Mouse (Mus musculus) forebrain, embryonic 12.5 days (tissue): ENCODE measurements at regions not wholly inside any gene's neighbourhood (a gene's known extent, or its start where the extent isn't known, plus 50 kb on each side); places are given as distances from the start of the nearest gene placed in this dataset.

Experiments used
- ATAC-seq: fragments of 200-750 bp; cut with Nextera tagmentation; 2 replicates; pipeline ENCODE4 v1.8.0; 2017; ENCODE audit warnings: moderate TSS enrichment; ENCODE audit not compliant: low FRiP score
- H3K27ac ChIP-seq: fragments of 300-500 bp; sonication (generic); 2 replicates; pipeline ENCODE4 v1.5.1; 2016; ENCODE audit warnings: mild to moderate bottlenecking
- H3K27me3 ChIP-seq: fragments of 300-500 bp; sonication (generic); 2 replicates; pipeline ENCODE4 v1.6.1; 2016; ENCODE audit warnings: mild to moderate bottlenecking
- H3K36me3 ChIP-seq: fragments of 300-500 bp; sonication (generic); replicated peaks from 2 replicates; pipeline ENCODE4 v1.6.1; 2016; ENCODE audit warnings: mild to moderate bottlenecking
- H3K4me1 ChIP-seq: fragments of 300-500 bp; sonication (generic); 2 replicates; pipeline ENCODE4 v1.6.1; 2016
- H3K4me2 ChIP-seq: fragments of 300-500 bp; sonication (generic); 2 replicates; pipeline ENCODE4 v1.6.1; 2016; ENCODE audit warnings: mild to moderate bottlenecking, moderate library complexity
- H3K4me3 ChIP-seq: fragments of 300-500 bp; sonication (generic); replicated peaks from 2 replicates; pipeline ENCODE4 v1.5.1; 2016; ENCODE audit warnings: mild to moderate bottlenecking
- H3K9ac ChIP-seq: fragments of 300-500 bp; sonication (generic); 2 replicates; pipeline ENCODE4 v1.6.1; 2016; ENCODE audit warnings: mild to moderate bottlenecking
- H3K9me3 ChIP-seq: fragments of 300-500 bp; sonication (generic); 2 replicates; pipeline ENCODE4 v1.6.1; 2016
- WGBS: fragments of 180-500 bp; shearing (Covaris S2); methylation state at CpG from one replicate; pipeline ENCODE4 v1.1.7; 2016; 5-methylcytosine and 5-hydroxymethylcytosine counted together

GRCm38 (mm10) chr15:36691002-36691652, 316.4 kb downstream of the Zfp706 start:
- H3K27ac ChIP-seq, result no peak overlapping the region
- H3K27me3 ChIP-seq, result peaks cover 6% of the 10 kb centered on the region; the same call in 1 of the 2 replicates
- ATAC-seq, result no peak
- no peak overlapping the region for H3K9ac ChIP-seq
- H3K4me3 ChIP-seq, result no peak overlapping the region
- no peaks in the 10 kb centered on the region for H3K4me1 ChIP-seq
- peak overlapping the region; percentile 27 for H3K4me2 ChIP-seq
- 51% methylated on average over 15 of the region's 15 CpGs for WGBS
- no peaks in the 10 kb centered on the region for H3K36me3 ChIP-seq
- H3K9me3 ChIP-seq, result no peaks in the 10 kb centered on the region

GRCm38 (mm10) chr15:36689881-36690280, 317.7 kb downstream of the Zfp706 start:
- Histone ChIP-seq H3K9ac (no peak overlapping the region), H3K36me3 (no peaks in the 10 kb centered on the region), H3K4me2 (no peak overlapping the region), H3K4me3 (no peak overlapping the region), H3K27ac (no peak overlapping the region), H3K4me1 (no peaks in the 10 kb centered on the region), H3K9me3 (no peaks in the 10 kb centered on the region), H3K27me3 (peaks cover 6% of the 10 kb centered on the region; the same call in 1 of the 2 replicates)
- no peak for ATAC-seq
- WGBS, result 88% methylated on average over 7 of the region's 7 CpGs

- Histone ChIP-seq H3K4me3 (no peak overlapping the region), H3K9me3 (no peaks in the 10 kb centered on the region), H3K27ac (no peak overlapping the region), H3K4me1 (no peaks in the 10 kb centered on the region), H3K27me3 (peaks cover 6% of the 10 kb centered on the region; the same call in 1 of the 2 replicates), H3K4me2 (no peak overlapping the region), H3K9ac (no peak overlapping the region), H3K36me3 (no peaks in the 10 kb centered on the region)
- 74% methylated on average over 3 of the region's 3 CpGs for WGBS
- no peak for ATAC-seq
Observed at GRCm38 (mm10) chr15:36689301-36689700, 318.3 kb downstream of the Zfp706 start.

- Histone ChIP-seq H3K9ac (no peak overlapping the region), H3K27ac (no peak overlapping the region), H3K9me3 (no peaks in the 10 kb centered on the region), H3K4me1 (no peaks in the 10 kb centered on the region), H3K4me2 (peak overlapping the region; percentile 29), H3K36me3 (no peaks in the 10 kb centered on the region), H3K27me3 (peaks cover 6% of the 10 kb centered on the region; the same call in 1 of the 2 replicates), H3K4me3 (no peak overlapping the region)
- no peak for ATAC-seq
- WGBS, result 12% methylated on average over 17 of the region's 17 CpGs
Observed at GRCm38 (mm10) chr15:36688051-36688754, 319.4 kb downstream of the Zfp706 start.

- no peaks in the 10 kb centered on the region for H3K36me3 ChIP-seq
Observed at GRCm38 (mm10) chr15:36684684-36685083, 322.9 kb downstream of the Zfp706 start.

GRCm38 (mm10) chr15:36682832-36683231, 324.7 kb downstream of the Zfp706 start:
- WGBS, result 66% methylated on average over 6 of the region's 6 CpGs
- no peak for ATAC-seq
- Histone ChIP-seq H3K4me2 (no peak overlapping the region), H3K36me3 (no peaks in the 10 kb centered on the region), H3K27me3 (no peaks in the 10 kb centered on the region), H3K9me3 (no peaks in the 10 kb centered on the region), H3K4me3 (no peak overlapping the region), H3K9ac (no peak overlapping the region), H3K4me1 (no peaks in the 10 kb centered on the region), H3K27ac (no peak overlapping the region)

More at GRCm38 (mm10) chr15:36684684-36685083, 322.9 kb downstream of the Zfp706 start:
- H3K9ac ChIP-seq, result no peak overlapping the region
- no peaks in the 10 kb centered on the region for H3K27me3 ChIP-seq
- H3K9me3 ChIP-seq, result no peaks in the 10 kb centered on the region
- ATAC-seq, result no peak
- H3K27ac ChIP-seq, result no peak overlapping the region
- 87% methylated on average over 7 of the region's 7 CpGs for WGBS
- no peak overlapping the region for H3K4me3 ChIP-seq
- no peaks in the 10 kb centered on the region for H3K4me1 ChIP-seq
- H3K4me2 ChIP-seq, result no peak overlapping the region

GRCm38 (mm10) chr15:36682159-36682558, 325.4 kb downstream of the Zfp706 start:
- Histone ChIP-seq H3K9ac (no peak overlapping the region), H3K27me3 (no peaks in the 10 kb centered on the region), H3K4me2 (no peak overlapping the region), H3K36me3 (no peaks in the 10 kb centered on the region), H3K4me3 (no peak overlapping the region), H3K4me1 (no peaks in the 10 kb centered on the region), H3K9me3 (no peaks in the 10 kb centered on the region), H3K27ac (no peak overlapping the region)
- no peak for ATAC-seq
- WGBS, result 73% methylated on average over 5 of the region's 5 CpGs

GRCm38 (mm10) chr15:36680361-36681140, 327.0 kb downstream of the Zfp706 start:
- no peak for ATAC-seq
- Histone ChIP-seq H3K4me3 (no peak overlapping the region), H3K9ac (no peak overlapping the region), H3K27ac (no peak overlapping the region), H3K9me3 (no peaks in the 10 kb centered on the region), H3K36me3 (no peaks in the 10 kb centered on the region), H3K27me3 (no peaks in the 10 kb centered on the region), H3K4me1 (no peaks in the 10 kb centered on the region), H3K4me2 (no peak overlapping the region)
- WGBS, result 88% methylated on average over 11 of the region's 11 CpGs

GRCm38 (mm10) chr15:36679577-36679976, 328.0 kb downstream of the Zfp706 start:
- Histone ChIP-seq H3K27ac (no peak overlapping the region), H3K27me3 (no peaks in the 10 kb centered on the region), H3K9me3 (no peaks in the 10 kb centered on the region), H3K36me3 (no peaks in the 10 kb centered on the region), H3K4me1 (no peaks in the 10 kb centered on the region), H3K4me2 (no peak overlapping the region), H3K4me3 (no peak overlapping the region), H3K9ac (no peak overlapping the region)
- WGBS, result 92% methylated on average over 13 of the region's 13 CpGs
- ATAC-seq, result no peak

- ATAC-seq, result no peak
- 22% methylated on average over 12 of the region's 12 CpGs for WGBS
- H3K4me2 ChIP-seq, result peak overlapping the region; percentile 24
- H3K27ac ChIP-seq, result no peak overlapping the region
- H3K9me3 ChIP-seq, result no peaks in the 10 kb centered on the region
- H3K36me3 ChIP-seq, result no peaks in the 10 kb centered on the region
- no peaks in the 10 kb centered on the region for H3K27me3 ChIP-seq
- H3K9ac ChIP-seq, result no peak overlapping the region
- H3K4me3 ChIP-seq, result no peak overlapping the region
- H3K4me1 ChIP-seq, result peaks cover 6% of the 10 kb centered on the region
Observed at GRCm38 (mm10) chr15:36669748-36670147, 337.8 kb downstream of the Zfp706 start.

GRCm38 (mm10) chr15:36666566-36666965, 341.0 kb downstream of the Zfp706 start:
- no peak for ATAC-seq
- no peaks in the 10 kb centered on the region for H3K9me3 ChIP-seq
- H3K4me2 ChIP-seq, result no peak overlapping the region
- peaks cover 6% of the 10 kb centered on the region for H3K4me1 ChIP-seq
- WGBS, result 61% methylated on average over 3 of the region's 3 CpGs
- H3K4me3 ChIP-seq, result no peak overlapping the region
- H3K27me3 ChIP-seq, result 0 out of 2 replicates have a peak, but pooled peaks cover 3% of the 10 kb centered on the region
- H3K36me3 ChIP-seq, result no peaks in the 10 kb centered on the region
- no peak overlapping the region for H3K9ac ChIP-seq
- H3K27ac ChIP-seq, result no peak overlapping the region

GRCm38 (mm10) chr15:36664391-36664790, 343.2 kb downstream of the Zfp706 start:
- H3K36me3 ChIP-seq, result no peaks in the 10 kb centered on the region
- H3K27ac ChIP-seq, result no peak overlapping the region
- no peak for ATAC-seq
- H3K27me3 ChIP-seq, result 0 out of 2 replicates have a peak, but pooled peaks cover 3% of the 10 kb centered on the region
- no peak overlapping the region for H3K9ac ChIP-seq
- H3K4me1 ChIP-seq, result no peaks in the 10 kb centered on the region
- no peak overlapping the region for H3K4me3 ChIP-seq
- no peak overlapping the region for H3K4me2 ChIP-seq
- WGBS, result 81% methylated on average over 6 of the region's 6 CpGs
- H3K9me3 ChIP-seq, result no peaks in the 10 kb centered on the region
